Mouse (Mus musculus) cerebellum, adult 9-10 months (tissue): ENCODE measurements at regions not wholly inside any gene's neighbourhood (a gene's known extent, or its start where the extent isn't known, plus 50 kb on each side); places are given as distances from the start of the nearest gene placed in this dataset.

ENCODE experiments used
- DNase-seq: peaks from one replicate; pipeline ENCODE4 v3.0.0; 2022

GRCm38 (mm10) chr13:44362293-44363005, 366.8 kb upstream of the Jarid2 start:
- no peak for DNase-seq

DNA sequence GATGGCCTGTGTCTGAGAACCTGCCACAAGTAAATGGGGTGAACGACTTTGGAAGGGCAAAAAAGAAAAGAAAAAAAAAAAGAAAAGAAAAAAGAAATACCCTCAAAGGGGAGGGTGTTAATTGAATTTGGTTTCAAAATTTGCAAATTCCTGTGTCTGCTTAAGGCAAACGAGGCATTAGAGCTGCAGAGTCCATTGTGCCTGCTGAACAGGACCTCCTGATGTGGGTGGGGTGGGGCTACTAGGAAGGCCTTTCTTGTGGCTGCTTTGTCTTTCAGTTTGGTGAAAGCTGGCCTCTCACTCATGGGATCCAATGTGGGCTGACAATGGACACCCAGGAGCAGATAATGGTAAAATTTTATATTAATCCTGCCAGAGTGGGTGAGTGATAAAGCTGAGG, 366.3 kb upstream of the Jarid2 start:
- no peak for DNase-seq

- no peak for DNase-seq
These were observed 360.0 kb upstream of the Jarid2 start for GRCm38 (mm10) chr13:44369301-44369700.

DNA sequence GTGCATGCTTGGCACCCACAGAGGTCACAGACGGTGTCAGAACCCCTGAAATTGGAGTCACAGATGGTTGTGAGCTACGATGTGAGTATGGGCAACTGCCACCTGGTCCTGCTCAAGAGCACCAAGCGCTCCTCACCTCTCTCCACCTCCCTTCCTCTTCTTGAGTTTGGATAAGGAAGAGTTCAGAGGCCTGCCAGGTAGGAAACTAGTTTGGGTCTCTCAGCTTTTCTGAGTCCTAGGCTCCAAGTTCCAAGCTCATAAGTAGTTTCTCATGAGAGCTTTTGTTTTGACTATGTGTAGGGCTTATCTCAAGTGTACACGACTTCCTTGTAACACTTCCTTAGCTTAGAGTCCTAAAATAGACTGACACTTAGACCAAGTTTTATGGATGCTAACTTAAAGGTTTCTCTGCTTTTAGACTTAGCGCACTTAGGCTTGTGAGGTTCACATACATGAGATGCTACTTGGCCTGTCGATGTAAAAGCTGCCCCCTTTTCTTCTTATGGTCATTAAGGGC, 356.9 kb upstream of the Jarid2 start:
- no peak for DNase-seq

DNA sequence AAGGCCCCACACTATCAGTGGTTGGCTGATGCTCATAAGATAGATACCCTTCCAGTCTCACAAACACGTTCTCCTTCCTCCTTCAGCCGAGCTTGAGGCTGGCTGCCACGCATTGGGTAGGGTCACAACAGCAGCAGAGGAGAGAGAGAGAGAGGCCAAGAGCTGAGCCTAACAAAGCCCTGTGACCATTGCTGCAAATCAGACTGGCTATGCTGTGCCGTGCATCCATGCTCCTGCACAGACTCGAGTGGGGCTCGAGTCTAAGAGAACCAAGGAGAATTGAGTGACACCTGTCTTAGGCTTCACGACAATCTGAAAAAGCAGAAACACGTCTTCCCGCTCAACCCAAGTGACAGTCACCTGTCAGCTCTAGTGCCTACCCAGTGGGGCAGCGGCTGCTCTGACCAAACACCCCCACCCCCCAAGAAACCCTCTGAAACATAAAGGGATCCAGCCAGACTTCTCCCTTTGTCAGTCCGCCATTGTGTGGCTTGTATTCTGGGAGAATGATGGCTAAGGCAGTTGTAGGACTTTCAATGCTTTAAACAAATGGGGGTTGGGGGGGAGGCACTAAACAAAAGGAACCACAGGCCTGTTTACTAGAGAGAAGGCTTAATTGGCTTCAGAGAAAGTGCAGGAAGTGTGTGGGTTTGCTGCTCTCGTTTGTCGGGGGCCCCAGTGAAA, 353.7 kb upstream of the Jarid2 start:
- DNase-seq = no peak

DNA sequence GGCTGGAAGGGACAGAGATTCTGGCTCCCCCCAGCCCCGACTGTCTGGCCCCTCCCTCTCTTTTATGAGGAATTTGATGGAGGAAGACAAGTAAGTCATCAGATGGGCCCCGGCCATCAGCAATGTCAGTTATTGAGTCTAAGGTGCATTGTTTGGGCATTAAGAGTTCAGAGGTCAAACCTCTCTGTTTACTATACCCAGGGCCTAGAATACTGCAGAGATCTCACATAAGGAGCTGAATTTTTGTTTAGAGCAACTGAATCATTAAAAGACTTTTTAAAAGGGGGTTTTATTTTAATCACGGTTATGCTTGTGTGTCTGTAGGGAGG, 353.1 kb upstream of the Jarid2 start:
- no peak for DNase-seq

GRCm38 (mm10) chr13:44381721-44382450, 347.4 kb upstream of the Jarid2 start:
- DNase-seq = no peak

GRCm38 (mm10) chr13:44383322-44383721, 346.0 kb upstream of the Jarid2 start:
- DNase-seq = no peak

DNA sequence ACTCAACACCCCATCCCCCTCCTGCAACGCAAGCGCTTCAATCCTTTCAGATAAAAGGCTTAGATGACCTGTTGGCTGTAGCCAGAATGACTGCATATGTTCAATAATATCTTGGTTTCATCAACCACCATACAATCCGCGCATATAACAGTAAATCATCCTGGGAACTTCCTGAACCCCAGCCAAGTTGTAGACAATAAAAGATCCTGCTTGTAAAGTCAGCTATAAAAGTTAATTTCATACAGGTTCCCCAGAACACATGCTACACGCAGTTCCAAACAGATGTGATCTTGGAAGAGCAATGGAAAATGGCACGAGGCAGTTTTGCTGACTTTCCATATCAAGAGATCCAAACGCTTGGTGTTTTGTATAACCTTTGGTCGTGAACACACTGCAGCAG, 342.5 kb upstream of the Jarid2 start:
- DNase-seq = no peak

DNA sequence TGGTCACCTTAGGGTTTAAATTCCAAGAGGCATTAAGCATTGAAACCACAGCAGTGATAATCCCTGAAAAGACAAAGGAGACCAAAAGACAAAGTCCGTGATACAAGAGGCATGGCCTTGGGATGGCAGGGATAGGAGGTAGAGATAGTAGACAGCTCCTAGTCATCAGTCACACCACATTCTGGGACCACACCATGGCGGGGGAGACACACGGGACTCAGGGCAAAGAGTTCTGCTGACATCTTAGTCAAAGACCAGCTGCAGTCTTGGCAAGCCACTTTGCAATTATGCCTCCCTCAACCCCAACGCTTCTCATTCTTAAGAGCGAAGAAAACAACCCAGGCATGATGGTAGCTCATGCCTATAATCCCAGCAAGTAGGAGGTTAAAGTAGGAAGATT, 339.6 kb upstream of the Jarid2 start:
- no peak for DNase-seq

DNA sequence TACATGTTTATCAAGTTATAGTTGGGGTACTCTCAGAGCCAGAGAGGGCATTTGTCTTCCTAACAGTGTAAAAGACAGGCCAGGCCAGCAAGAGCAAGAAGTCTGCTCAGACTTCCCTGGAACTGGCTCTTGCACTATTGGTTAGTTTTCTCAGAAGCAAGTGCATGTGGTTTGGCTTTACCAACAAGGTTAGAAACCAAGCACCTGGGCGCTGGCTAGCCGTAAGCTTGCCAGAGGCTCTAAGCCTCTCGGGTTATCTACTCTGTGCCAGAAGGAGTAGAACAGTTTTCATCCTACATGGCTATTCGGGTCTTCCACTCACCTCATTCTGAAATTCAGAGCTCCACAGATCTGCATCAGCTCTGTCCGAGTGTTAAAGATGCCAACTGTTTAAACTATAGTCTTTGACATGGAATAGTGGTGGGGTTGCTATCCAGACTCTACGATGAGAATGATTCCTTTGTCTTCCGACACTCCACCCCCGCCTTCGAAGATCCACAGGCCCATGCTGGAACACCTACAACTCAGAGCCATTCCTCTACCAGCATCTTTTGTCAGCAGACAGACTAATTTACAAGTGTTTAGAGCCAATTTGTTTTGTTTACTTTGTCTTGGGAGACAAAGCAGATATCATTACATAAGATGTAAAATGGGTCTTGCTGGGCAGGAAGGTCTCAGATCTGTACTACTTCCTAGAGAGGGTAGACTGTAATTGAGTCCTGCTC, 338.4 kb upstream of the Jarid2 start:
- no peak for DNase-seq

- DNase-seq = peak; percentile 31
These were observed 335.3 kb upstream of the Jarid2 start for GRCm38 (mm10) chr13:44394016-44394415.

DNA sequence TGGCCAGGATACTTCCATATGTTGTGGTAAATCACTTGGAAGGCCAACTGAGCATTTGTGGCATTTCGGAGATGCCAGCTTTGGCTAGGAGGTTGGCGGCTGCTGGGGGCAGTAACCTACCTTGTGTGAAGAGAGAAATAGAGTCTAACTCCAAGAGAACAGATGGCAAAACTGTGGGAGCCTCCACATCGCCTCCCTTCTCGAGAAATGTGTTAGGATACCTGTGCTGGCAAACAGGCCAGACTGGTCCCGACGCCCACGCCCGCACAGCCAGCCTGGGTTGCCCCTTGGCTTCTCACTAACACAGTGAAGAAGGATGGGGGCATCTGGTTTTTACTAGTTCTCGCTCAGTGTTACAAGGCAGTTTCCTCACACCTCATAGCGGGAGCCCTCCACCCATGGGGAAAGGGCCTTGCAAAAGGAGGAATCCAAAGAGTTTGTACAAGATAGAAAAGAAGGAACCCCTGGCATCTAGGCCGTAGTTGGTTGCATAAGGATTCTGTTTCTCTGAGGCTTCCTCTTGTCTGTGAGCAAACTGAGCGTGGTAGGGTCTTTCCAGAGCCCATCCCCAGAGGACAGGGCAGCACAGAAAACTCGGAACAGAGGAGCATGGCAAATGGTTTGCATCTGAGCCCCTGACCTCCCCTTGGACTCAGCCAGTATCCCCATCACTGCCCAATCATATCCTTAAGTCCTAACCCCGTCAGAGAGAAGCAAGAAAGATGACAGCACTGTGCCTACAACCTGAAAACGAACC, 330.5 kb upstream of the Jarid2 start:
- peak; percentile 99 for DNase-seq

DNA sequence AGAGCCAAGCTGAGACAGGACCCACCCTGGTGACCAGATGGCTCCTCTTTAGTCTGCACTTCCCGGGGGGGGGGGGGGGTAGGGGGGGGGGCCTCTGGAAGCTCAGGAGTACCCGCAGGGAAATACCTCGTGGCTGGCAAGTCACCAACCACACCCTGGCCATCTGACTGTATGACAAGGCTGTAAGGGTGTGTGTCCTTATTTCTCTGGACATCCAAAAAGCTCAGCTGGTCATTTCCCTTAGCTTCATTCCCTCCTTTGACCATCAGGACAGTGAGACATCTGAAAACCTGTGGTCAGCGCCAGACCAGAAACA, 329.9 kb upstream of the Jarid2 start:
- DNase-seq = peak; percentile 88

- peak; percentile 69 for DNase-seq
These were observed 329.4 kb upstream of the Jarid2 start for GRCm38 (mm10) chr13:44399831-44400321.

DNA sequence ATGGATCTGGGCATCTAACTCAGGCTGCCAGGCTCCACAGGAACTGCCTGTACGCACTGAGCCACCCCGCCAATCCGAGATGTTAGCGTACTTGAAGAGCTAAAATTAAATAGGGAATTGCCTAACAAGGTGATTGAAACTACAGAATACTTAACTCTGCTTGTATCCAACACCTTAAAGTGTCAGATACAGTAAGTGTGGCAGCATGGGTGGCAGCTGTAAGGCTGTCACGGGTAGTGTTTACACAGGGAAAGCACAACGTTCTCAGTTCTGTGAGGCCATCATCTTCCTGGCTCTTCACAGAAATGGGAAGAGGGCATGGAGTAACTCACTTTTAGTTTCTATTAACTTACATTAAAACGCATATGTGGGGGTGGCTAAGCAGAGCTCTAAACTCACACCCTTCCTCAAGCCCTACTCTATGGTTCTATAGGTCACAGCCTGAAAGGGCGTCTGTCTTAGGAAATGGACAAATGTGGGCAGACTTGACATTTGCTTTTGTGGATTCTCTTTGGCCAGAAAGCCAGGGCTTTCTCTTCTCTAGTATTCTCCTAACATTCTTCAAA, 325.2 kb upstream of the Jarid2 start:
- no peak for DNase-seq

GRCm38 (mm10) chr13:44407307-44407706, 322.0 kb upstream of the Jarid2 start:
- no peak for DNase-seq

- no peak for DNase-seq
These were observed 320.7 kb upstream of the Jarid2 start for GRCm38 (mm10) chr13:44408619-44408959.

GRCm38 (mm10) chr13:44408960-44409719, 320.1 kb upstream of the Jarid2 start:
- DNase-seq = peak; percentile 39

DNA sequence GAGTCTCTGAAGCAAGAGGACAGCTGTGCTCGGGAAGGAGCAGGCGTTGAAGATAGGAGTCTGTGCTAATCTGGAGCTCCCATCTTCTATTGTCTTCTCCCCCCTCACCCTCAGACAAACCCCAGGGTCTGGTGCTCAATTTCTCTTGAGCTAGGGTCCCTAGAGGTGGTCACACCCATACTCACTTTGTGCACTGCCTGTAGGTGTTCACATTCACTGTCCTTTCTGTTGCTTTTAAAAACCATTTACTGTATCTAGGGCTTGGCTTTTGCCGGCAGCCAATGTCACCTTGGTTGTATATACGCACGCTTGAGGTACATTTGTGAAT, 319.6 kb upstream of the Jarid2 start:
- no peak for DNase-seq

- DNase-seq = no peak
These were observed 317.3 kb upstream of the Jarid2 start for GRCm38 (mm10) chr13:44411781-44412496.
